ENCODE assay signal across 21 mouse cellular contexts in the genomic region with DNA sequence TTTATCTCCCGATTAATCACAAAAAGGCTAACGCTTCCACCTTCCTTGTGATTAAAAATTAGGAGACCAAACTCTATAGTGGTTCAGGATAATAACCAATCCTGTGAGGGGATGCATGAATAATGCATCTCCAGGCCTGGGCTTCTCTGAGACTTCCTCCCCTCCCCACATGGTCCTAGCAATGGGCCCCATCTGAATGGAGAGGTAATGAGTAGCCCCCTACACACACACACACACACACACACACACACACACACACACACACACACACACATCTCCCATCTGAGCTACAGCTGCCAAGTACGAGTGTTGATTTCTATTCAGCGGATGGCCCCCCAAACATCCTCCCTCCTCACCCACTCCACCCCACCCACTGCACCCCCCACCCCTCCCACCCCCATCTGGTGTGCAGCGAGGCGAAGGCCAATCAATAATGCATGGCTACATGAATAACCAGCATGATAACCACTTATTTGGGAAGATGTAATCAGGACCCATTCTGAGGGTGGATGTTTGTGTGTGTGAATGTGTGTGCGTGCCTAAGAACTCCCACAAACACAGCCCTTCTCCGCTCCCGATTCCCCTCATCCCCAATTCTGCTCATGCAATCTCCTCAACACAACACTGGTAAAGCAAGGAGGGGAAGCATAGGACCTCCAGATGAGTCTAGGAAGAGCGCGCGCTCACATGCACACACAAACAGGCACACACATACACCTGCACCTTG.
A peak's percentile ranks its signal among the peaks of the same experiment; 100 is the strongest.
DNase-seq lines count a peak whose midpoint lies in the region; ATAC-seq and TF ChIP-seq lines count a peak whose summit lies in the region.
"Had no signal": no experiment of that assay in that cellular context is flagged by ENCODE, and none has a peak within 500 bp of the region (broad histone marks: within the 10 kb centered on the region; RNA-seq: fewer than 3 reads in every experiment).

No protein-coding gene starts in this region.

- H3K4me1 ChIP-seq in embryonic facial prominence, embryonic 11.5 days (ENCODE audit: control insufficient read depth, insufficient read depth, low read length): no peaks in the 10 kb centered on the region
- H3K4me1 ChIP-seq in embryonic facial prominence, embryonic 10.5 days: peaks cover 11% of the 10 kb centered on the region
- peaks cover 38 to 63% of the 10 kb centered on the region in 2 experiments for H3K4me1 ChIP-seq in CH12.LX (ENCODE audit: control insufficient read depth in 1 of 2, insufficient read depth in 2 of 2)
- peaks cover 21% of the 10 kb centered on the region for H3K4me1 ChIP-seq in forebrain, embryonic 16.5 days (replicated peaks; ENCODE audit: control insufficient read depth, insufficient read depth, low read length)
- H3K4me1 ChIP-seq in midbrain, embryonic 13.5 days (replicated peaks): peaks cover 10% of the 10 kb centered on the region; the same call in 1 of the 2 replicates

- no peak overlapping the region for H3K27ac ChIP-seq in embryonic facial prominence, embryonic 11.5 days (replicated peaks; ENCODE audit: low read depth, low read length)
- H3K27ac ChIP-seq in embryonic facial prominence, embryonic 10.5 days (replicated peaks): no peak overlapping the region
- no peak overlapping the region for H3K27ac ChIP-seq in CH12.LX (ENCODE audit: insufficient read depth, low read depth)
- H3K27ac ChIP-seq in forebrain, embryonic 16.5 days (ENCODE audit: low read length): peak overlapping the region; percentile 16; the same call in 1 of the 2 replicates
- no peak overlapping the region; the same call in 1 of the 2 replicates for H3K27ac ChIP-seq in midbrain, embryonic 13.5 days
- H3K27ac ChIP-seq: limb, embryonic 15.5 days had no signal

- no peaks in the 10 kb centered on the region for H3K9me3 ChIP-seq in embryonic facial prominence, embryonic 11.5 days (replicated peaks; ENCODE audit: control insufficient read depth, low read length)
- H3K9me3 ChIP-seq in embryonic facial prominence, embryonic 10.5 days: no peaks in the 10 kb centered on the region
- no peaks in the 10 kb centered on the region for H3K9me3 ChIP-seq in CH12.LX (replicated peaks; ENCODE audit: low read length)
- H3K9me3 ChIP-seq in forebrain, embryonic 16.5 days (ENCODE audit: control insufficient read depth, low read length): no peaks in the 10 kb centered on the region
- no peaks in the 10 kb centered on the region for H3K9me3 ChIP-seq in midbrain, embryonic 13.5 days
- H3K9me3 ChIP-seq: limb, embryonic 15.5 days; megakaryocyte, embryonic 14.5 days had no signal

- ATAC-seq in embryonic facial prominence, embryonic 11.5 days (replicated peaks; ENCODE audit: insufficient number of reproducible peaks, low FRiP score, low TSS enrichment, low read depth): 0 out of 2 replicates have a peak, but pooled peaks have one; percentile 58
- ATAC-seq in forebrain, embryonic 16.5 days: peak; percentile 83
- peak; percentile 78 for ATAC-seq in midbrain, embryonic 13.5 days
- ATAC-seq: CD4-positive, CD25-positive, alpha-beta regulatory T cell, adult 4 months; intestine, postnatal 0 days had no signal

- TF ChIP-seq CTCF in CH12.LX (conservative IDR thresholded peaks at IDR 0.05 in 1 of 2, IDR thresholded peaks at IDR 0.05 in 1 of 2; ENCODE audit: low read depth in 2 of 2, low read length in 2 of 2): no peak

- no peak for TF ChIP-seq POLR2A in CH12.LX (IDR thresholded peaks at IDR 0.05; ENCODE audit: low read depth, low read length)

- no peak overlapping the region for H3K4me2 ChIP-seq in embryonic facial prominence, embryonic 11.5 days (ENCODE audit: low read depth, low read length)
- H3K4me2 ChIP-seq in CH12.LX (ENCODE audit: insufficient read depth, low read depth, poor library complexity, severe bottlenecking): peak overlapping the region; percentile 45; the same call in 1 of the 2 replicates
- no peak overlapping the region for H3K4me2 ChIP-seq in forebrain, embryonic 16.5 days (ENCODE audit: low read length)
- no peak overlapping the region for H3K4me2 ChIP-seq in midbrain, embryonic 13.5 days (replicated peaks)
- H3K4me2 ChIP-seq: heart, embryonic 11.5 days; limb, embryonic 15.5 days had no signal

- DNase-seq in embryonic facial prominence, embryonic 11.5 days (ENCODE audit: low spot score): no peak
- DNase-seq in embryonic facial prominence, embryonic 10.5 days (ENCODE audit: low spot score): no peak
- DNase-seq in CH12.LX (ENCODE audit: extremely low read depth): no peak
- DNase-seq in kidney, postnatal 25 days: no peak
- DNase-seq in cerebellum, adult 9-10 months: no peak
- no peak for DNase-seq in layer of hippocampus, adult 11-12 months (ENCODE audit: low spot score)
- DNase-seq: cerebellum, adult 11 months; cerebellum, postnatal 36 days; gastrocnemius, postnatal 36 days; kidney, postnatal 10 days; lung, postnatal 14 days; right cerebral cortex, postnatal 25 days; thymus, postnatal 14 days had no signal

- no peaks in the 10 kb centered on the region for H3K27me3 ChIP-seq in embryonic facial prominence, embryonic 11.5 days (ENCODE audit: control insufficient read depth, insufficient read depth, low read length)
- H3K27me3 ChIP-seq in embryonic facial prominence, embryonic 10.5 days (replicated peaks; ENCODE audit: low read depth, poor library complexity, severe bottlenecking): peaks cover 11% of the 10 kb centered on the region
- peaks cover 2% of the 10 kb centered on the region for H3K27me3 ChIP-seq in CH12.LX (replicated peaks)
- H3K27me3 ChIP-seq in forebrain, embryonic 16.5 days (replicated peaks; ENCODE audit: control insufficient read depth, insufficient read depth, low read length): no peaks in the 10 kb centered on the region; the same call in 1 of the 2 replicates
- H3K27me3 ChIP-seq in midbrain, embryonic 13.5 days: no peaks in the 10 kb centered on the region
- H3K27me3 ChIP-seq: limb, embryonic 15.5 days had no signal

- WGBS in embryonic facial prominence, embryonic 11.5 days: 89% methylated on average over 12 of the region's 12 CpGs
- WGBS in embryonic facial prominence, embryonic 10.5 days: 88% methylated on average over 12 of the region's 12 CpGs
- WGBS in forebrain, embryonic 16.5 days: 61% methylated on average over 12 of the region's 12 CpGs
- 65% methylated on average over 12 of the region's 12 CpGs for WGBS in midbrain, embryonic 13.5 days

- no peaks in the 10 kb centered on the region for H3K79me2 ChIP-seq in CH12.LX (replicated peaks; ENCODE audit: control insufficient read depth, extremely low read depth, insufficient read depth, poor library complexity, severe bottlenecking)

- no peak for TF ChIP-seq EP300 in CH12.LX (IDR thresholded peaks at IDR 0.05; ENCODE audit: low read length)

- no peak for TF ChIP-seq RAD21 in CH12.LX (IDR thresholded peaks at IDR 0.05; ENCODE audit: low read depth, low read length)

- no peaks in the 10 kb centered on the region for H3K36me3 ChIP-seq in embryonic facial prominence, embryonic 11.5 days (replicated peaks; ENCODE audit: control insufficient read depth, insufficient read depth, low read depth, low read length)
- no peaks in the 10 kb centered on the region for H3K36me3 ChIP-seq in embryonic facial prominence, embryonic 10.5 days (replicated peaks)
- no peaks in the 10 kb centered on the region for H3K36me3 ChIP-seq in CH12.LX (replicated peaks in 1 of 2; ENCODE audit: control insufficient read depth in 1 of 2, insufficient read depth in 1 of 2, low read length in 1 of 2)
- H3K36me3 ChIP-seq in forebrain, embryonic 16.5 days (ENCODE audit: control insufficient read depth, insufficient read depth): no peaks in the 10 kb centered on the region
- no peaks in the 10 kb centered on the region for H3K36me3 ChIP-seq in midbrain, embryonic 13.5 days
- H3K36me3 ChIP-seq: limb, embryonic 15.5 days had no signal

- no peak overlapping the region for H3K9ac ChIP-seq in embryonic facial prominence, embryonic 11.5 days (replicated peaks; ENCODE audit: low read length)
- no peak overlapping the region for H3K9ac ChIP-seq in CH12.LX (ENCODE audit: insufficient read depth, low read depth)
- H3K9ac ChIP-seq in forebrain, embryonic 16.5 days (replicated peaks; ENCODE audit: low read depth, low read length): no peak overlapping the region
- no peak overlapping the region for H3K9ac ChIP-seq in midbrain, embryonic 13.5 days (replicated peaks)
- H3K9ac ChIP-seq: limb, embryonic 15.5 days had no signal

- no peak overlapping the region for H3K4me3 ChIP-seq in embryonic facial prominence, embryonic 11.5 days (ENCODE audit: low read depth, low read length)
- H3K4me3 ChIP-seq in embryonic facial prominence, embryonic 10.5 days: no peak overlapping the region
- H3K4me3 ChIP-seq in CH12.LX (replicated peaks in 1 of 3; ENCODE audit: low read depth in 2 of 3, low read length in 2 of 3, poor library complexity in 1 of 3): no peak overlapping the region
- H3K4me3 ChIP-seq in forebrain, embryonic 16.5 days (replicated peaks; ENCODE audit: low read length): no peak overlapping the region
- H3K4me3 ChIP-seq in midbrain, embryonic 13.5 days (replicated peaks): no peak overlapping the region
- H3K4me3 ChIP-seq: erythroblast, embryonic 14.5 days; limb, embryonic 15.5 days; megakaryocyte, embryonic 14.5 days had no signal

- in situ Hi-C loops in CH12.LX (cut with MboI; ENCODE audit: low pct_ligation_motif_present, low pct_unique_long_range_greater_than_20kb, low sequenced_read_pairs): no loop called here

- dilution Hi-C loops in CH12.LX (cut with MboI; ENCODE audit: extremely low pct_ligation_motif_present, extremely low pct_unique_long_range_greater_than_20kb, low sequenced_read_pairs): no loop called here

TF ChIP-seq in CH12.LX, 34 proteins besides CTCF, POLR2A, EP300 and RAD21:
- TF ChIP-seq SIN3A (IDR thresholded peaks at IDR 0.05; ENCODE audit: low read length): no peak
- TF ChIP-seq HCFC1 (IDR thresholded peaks at IDR 0.05; ENCODE audit: low read depth, low read length): no peak
- no peak for TF ChIP-seq JUN (IDR thresholded peaks at IDR 0.05; ENCODE audit: insufficient read depth, low read depth, low read length)
- TF ChIP-seq MAFK (IDR thresholded peaks at IDR 0.05; ENCODE audit: insufficient replicate concordance, low read length): no peak
- no peak for TF ChIP-seq ZKSCAN1 (IDR thresholded peaks at IDR 0.05; ENCODE audit: borderline replicate concordance, low read depth, low read length)
- no peak for TF ChIP-seq MAX (IDR thresholded peaks at IDR 0.05; ENCODE audit: low read length)
- no peak for TF ChIP-seq GABPA (IDR thresholded peaks at IDR 0.05; ENCODE audit: insufficient replicate concordance, low read depth, low read length)
- TF ChIP-seq JUND (conservative IDR thresholded peaks at IDR 0.05; ENCODE audit: low read depth, low read length): no peak
